Mouse (Mus musculus) liver, embryonic 14.5 days (tissue): Measurements from ENCODE around the gene Sdr9c7. TPM values are rescaled to one million over a fixed set of nuclear protein-coding genes. Genes with fewer than 3 reads are reported as not detected.

Source experiments
- ATAC-seq: fragments of 200-750 bp; cut with Nextera tagmentation; 2 replicates; pipeline ENCODE4 v1.8.0; 2017; ENCODE audit warnings: moderate number of reproducible peaks, mild to moderate bottlenecking, moderate library complexity; ENCODE audit not compliant: insufficient read depth
- DNase-seq, 3 experiments: peaks; one replicate each; pipeline ENCODE4 v3.0.0-alpha.2; 2012 to 2013; ENCODE audit warnings: low read depth in 3 of 3, low spot score in 3 of 3
- H3K27ac ChIP-seq: fragments of 300-500 bp; sonication (generic); 2 replicates; pipeline ENCODE4 v1.5.1; 2014; ENCODE audit warnings: moderate library complexity, mild to moderate bottlenecking, control low read depth, inconsistent platforms
- H3K27me3 ChIP-seq: fragments of 300-500 bp; sonication (generic); 2 replicates; pipeline ENCODE4 v1.6.1; 2014; ENCODE audit warnings: mild to moderate bottlenecking, low read length, moderate library complexity; ENCODE audit not compliant: control insufficient read depth, insufficient read depth
- H3K36me3 ChIP-seq: fragments of 300-500 bp; sonication (generic); replicated peaks from 2 replicates; pipeline ENCODE4 v1.6.1; 2014; ENCODE audit warnings: low read depth; ENCODE audit not compliant: control insufficient read depth, insufficient read depth
- H3K4me1 ChIP-seq, 2 experiments: fragments of 200-500 bp in 1 of 2; fragments of 300-500 bp in 1 of 2; sonication (generic) in 1 of 2; replicated peaks; 2 replicates each; pipeline ENCODE4 v1.6.1; 2012 to 2014; ENCODE audit warnings: antibody characterized with exemption in 1 of 2, inconsistent platforms in 1 of 2, low read length in 1 of 2; ENCODE audit not compliant: control insufficient read depth in 2 of 2, insufficient read depth in 2 of 2
- H3K4me2 ChIP-seq: fragments of 300-500 bp; sonication (generic); 2 replicates; pipeline ENCODE4 v1.6.1; 2014; ENCODE audit warnings: low read depth, mild to moderate bottlenecking, control low read depth, moderate library complexity
- H3K4me3 ChIP-seq, 2 experiments: fragments of 200-500 bp in 1 of 2; fragments of 300-500 bp in 1 of 2; sonication (generic) in 1 of 2; 2 replicates each; pipeline ENCODE4 v1.5.1; 2012 to 2014; ENCODE audit warnings: low read depth in 2 of 2, low read length in 2 of 2, mild to moderate bottlenecking in 2 of 2, control low read depth in 1 of 2, inconsistent platforms in 1 of 2, moderate library complexity in 1 of 2; ENCODE audit not compliant: insufficient read depth in 1 of 2
- H3K9ac ChIP-seq: fragments of 300-500 bp; sonication (generic); replicated peaks from 2 replicates; pipeline ENCODE4 v1.6.1; 2014; ENCODE audit warnings: mild to moderate bottlenecking, control low read depth, moderate library complexity
- H3K9me3 ChIP-seq: fragments of 300-500 bp; sonication (generic); 2 replicates; pipeline ENCODE4 v1.6.1; 2016; ENCODE audit warnings: low read length, mixed read lengths; ENCODE audit not compliant: control insufficient read depth
- CTCF ChIP-seq: IDR thresholded peaks from 2 replicates; pipeline ENCODE4 v1.5.1; 2016; ENCODE audit warnings: antibody characterized with exemption, low read depth, control low read depth
- EP300 ChIP-seq: IDR thresholded peaks from 2 replicates; pipeline ENCODE4 v1.6.1; 2016; ENCODE audit warnings: antibody characterized with exemption, low read depth
- WGBS: fragments of 180-500 bp; shearing (Covaris S2); extraction: QIAGEN DNeasy Blood & Tissue Kit; methylation state at CpG from one replicate; pipeline ENCODE4 v1.1.7; 2014; ENCODE audit not compliant: insufficient replicate concordance; 5-methylcytosine and 5-hydroxymethylcytosine counted together
- polyA plus RNA-seq, 2 experiments: library from polyadenylated mRNA; depleted of rRNA in 1 of 2; stranded (reverse) in 1 of 2; unstranded in 1 of 2; fragments of >200 nt; fragmentation: Nextera tagmentation in 1 of 2; extraction: Ambion mirVana in 1 of 2; gene quantifications; 2 replicates each; pipeline versions ENCODE4 v1.2.1 to v1.2.3; 2012 to 2014

Gene Sdr9c7
- polyA plus RNA-seq, 2 experiments, result not detected

DNA sequence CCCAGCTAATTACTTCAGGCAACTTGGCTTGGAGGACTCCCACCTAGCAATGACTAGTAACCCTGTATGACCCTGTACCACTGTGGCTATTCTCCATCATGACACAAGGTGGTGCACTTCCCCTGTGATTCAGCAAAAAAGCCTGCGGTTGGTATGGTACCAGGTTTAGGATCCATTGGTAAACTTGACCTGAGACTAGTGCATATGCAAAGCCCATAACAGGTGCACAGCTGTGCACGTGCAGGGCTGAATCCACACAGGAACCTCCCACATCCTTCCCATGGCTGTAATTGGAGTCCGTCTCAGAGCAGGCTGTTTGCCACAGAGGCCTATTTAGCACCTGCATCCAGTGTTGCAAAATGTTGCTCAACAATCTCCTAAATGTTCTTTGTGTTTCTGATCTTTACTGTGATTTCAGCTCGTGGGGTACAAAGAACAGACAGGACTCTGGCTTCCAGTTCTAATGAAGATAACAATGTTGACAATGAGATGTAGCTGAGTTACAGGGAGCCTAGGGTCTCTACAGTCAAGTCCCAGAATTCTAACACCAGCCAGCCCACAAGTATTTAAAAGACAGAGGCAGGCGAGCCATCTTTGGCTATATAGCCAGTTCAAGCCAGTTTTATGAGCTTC, 47.2 kb downstream of the Sdr9c7 start:
- Histone ChIP-seq H3K9ac (no peak overlapping the region), H3K36me3 (no peaks in the 10 kb centered on the region), H3K4me2 (no peak overlapping the region), H3K4me3 (no peak overlapping the region), H3K27ac (no peak overlapping the region), H3K27me3 (no peaks in the 10 kb centered on the region), H3K9me3 (no peaks in the 10 kb centered on the region), H3K4me1 (0 out of 4 replicates have a peak, but pooled peaks cover 0 to 2% of the 10 kb centered on the region in 2 experiments)
- WGBS, result 23% methylated on average over 5 of the region's 5 CpGs
- ATAC-seq (peak; percentile 55; the same call in 1 of the 2 replicates), DNase-seq (peak in 1 of 3 experiments; percentile 37)
- no peak for TF ChIP-seq EP300
- peak; percentile 77 for TF ChIP-seq CTCF

DNA sequence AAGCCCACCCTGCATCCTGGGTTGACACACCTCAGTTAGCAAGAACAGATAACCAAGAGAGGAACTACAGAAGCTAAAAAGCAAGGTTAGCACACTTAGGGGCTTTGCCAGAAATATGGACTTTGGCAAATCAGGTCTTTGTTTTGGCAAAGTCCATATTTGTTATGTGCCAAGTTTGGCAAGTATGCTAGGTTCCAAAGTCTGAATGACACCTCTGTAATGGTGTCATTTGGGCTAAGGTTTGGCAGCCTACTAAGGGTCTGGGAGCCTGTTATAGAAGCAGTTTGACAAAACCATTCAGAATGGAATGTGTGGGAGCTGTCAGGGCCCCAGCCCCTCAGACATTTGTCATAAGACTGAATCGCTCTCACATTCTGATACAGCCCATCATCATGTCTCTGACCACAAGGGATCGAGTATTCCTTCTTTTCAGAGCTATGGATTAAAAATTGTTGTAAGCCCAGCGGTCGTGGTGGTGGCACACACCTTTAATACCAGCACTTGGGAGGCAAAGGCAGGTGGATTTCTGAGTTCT, 51.3 kb downstream of the Sdr9c7 start:
- Histone ChIP-seq H3K4me1 (peaks cover 0 to 6% of the 10 kb centered on the region in 2 experiments; a peak in 1 of 4 replicates), H3K4me3 (no peak overlapping the region), H3K36me3 (no peaks in the 10 kb centered on the region), H3K27me3 (no peaks in the 10 kb centered on the region), H3K4me2 (no peak overlapping the region), H3K9ac (no peak overlapping the region), H3K9me3 (no peaks in the 10 kb centered on the region), H3K27ac (no peak overlapping the region)
- ATAC-seq (no peak), DNase-seq (no peak)
- WGBS, result 60% methylated on average over 4 of the region's 4 CpGs
- TF ChIP-seq EP300 (no peak), CTCF (no peak)

DNA sequence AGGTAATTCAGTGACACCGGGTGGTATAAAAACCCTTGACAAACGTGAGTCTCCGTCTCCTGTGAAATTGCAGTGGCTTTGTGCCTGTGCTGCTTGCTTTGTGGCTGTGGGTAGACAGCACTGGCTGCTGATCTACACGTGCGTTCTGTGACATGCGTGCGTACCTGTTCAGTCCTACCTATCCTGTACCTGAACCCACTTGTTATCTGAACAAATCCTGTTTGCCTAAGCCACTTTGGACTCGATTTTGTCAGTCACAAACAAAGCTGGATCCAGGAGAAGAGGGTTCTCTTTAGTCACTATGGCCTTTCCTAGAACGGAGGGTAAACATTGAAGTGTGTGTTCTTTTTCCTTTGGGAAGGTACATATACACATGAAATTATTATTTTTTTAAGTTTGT, 53.1 kb downstream of the Sdr9c7 start:
- Histone ChIP-seq H3K36me3 (no peaks in the 10 kb centered on the region), H3K27ac (no peak overlapping the region), H3K4me3 (no peak overlapping the region), H3K4me2 (no peak overlapping the region), H3K9ac (no peak overlapping the region), H3K4me1 (peaks cover 0 to 6% of the 10 kb centered on the region in 2 experiments; a peak in 1 of 4 replicates), H3K9me3 (no peaks in the 10 kb centered on the region), H3K27me3 (no peaks in the 10 kb centered on the region)
- DNase-seq, result no peak
- no peak for ATAC-seq
- 58% methylated on average over 9 of the region's 9 CpGs for WGBS
- TF ChIP-seq CTCF (no peak), EP300 (no peak)

DNA sequence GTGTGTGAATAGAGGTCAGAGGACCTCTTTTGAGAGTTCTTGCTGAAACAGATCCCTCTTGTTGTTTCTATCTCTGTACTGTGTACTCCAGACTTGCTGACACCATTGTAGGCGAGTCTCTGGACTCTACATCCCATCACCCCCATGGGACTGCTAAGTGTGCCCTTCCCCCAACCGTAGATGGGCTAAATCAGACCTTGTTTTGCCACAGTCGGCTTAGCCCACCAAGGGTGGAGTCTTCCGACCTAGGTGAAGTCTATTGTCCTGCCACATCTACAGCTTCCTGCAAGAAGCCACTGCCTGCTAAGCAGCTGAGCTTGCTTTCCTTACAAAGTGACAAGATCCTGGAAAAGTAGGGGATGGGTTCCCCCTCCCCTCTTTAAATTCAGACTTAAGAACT, 53.5 kb downstream of the Sdr9c7 start:
- Histone ChIP-seq H3K36me3 (no peaks in the 10 kb centered on the region), H3K4me2 (no peak overlapping the region), H3K4me1 (peaks cover 0 to 6% of the 10 kb centered on the region in 2 experiments; a peak in 1 of 4 replicates), H3K9me3 (no peaks in the 10 kb centered on the region), H3K27me3 (no peaks in the 10 kb centered on the region), H3K27ac (no peak overlapping the region), H3K4me3 (no peak overlapping the region), H3K9ac (no peak overlapping the region)
- 40% methylated on average over 4 of the region's 4 CpGs for WGBS
- ATAC-seq (no peak), DNase-seq (no peak)
- no peak for TF ChIP-seq CTCF
- no peak for TF ChIP-seq EP300

DNA sequence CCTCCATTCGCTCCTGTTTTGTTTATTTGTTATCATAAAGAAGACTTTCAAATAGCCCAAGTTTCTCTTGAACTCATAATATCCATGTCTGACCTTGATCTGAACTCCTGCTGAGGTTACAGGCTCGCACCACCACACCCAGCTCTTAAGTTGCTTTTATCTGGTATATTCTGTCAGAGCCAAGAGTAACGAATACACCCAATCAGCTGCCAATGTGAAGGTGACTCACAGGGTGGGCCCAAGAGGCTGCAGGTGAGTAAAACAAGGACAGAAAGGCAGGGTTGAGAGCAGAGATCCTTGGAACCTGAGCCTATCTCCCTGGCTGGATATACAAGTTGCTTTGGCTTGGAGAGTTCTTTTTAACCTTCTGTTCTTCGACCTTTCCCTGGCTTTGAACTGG, 56.7 kb downstream of the Sdr9c7 start:
- H3K27me3 ChIP-seq, result no peaks in the 10 kb centered on the region
- ATAC-seq, result no peak
- H3K27ac ChIP-seq, result no peak overlapping the region

More for the DNA sequence above, 56.7 kb downstream of the Sdr9c7 start:
- Histone ChIP-seq H3K9me3 (no peaks in the 10 kb centered on the region), H3K9ac (no peak overlapping the region), H3K4me2 (no peak overlapping the region), H3K4me3 (no peak overlapping the region), H3K36me3 (no peaks in the 10 kb centered on the region), H3K4me1 (peaks cover 0 to 4% of the 10 kb centered on the region in 2 experiments; a peak in 1 of 4 replicates)
- no peak for TF ChIP-seq EP300
- TF ChIP-seq CTCF, result no peak
- DNase-seq, result no peak
- 48% methylated on average over 4 of the region's 4 CpGs for WGBS
